Mouse (Mus musculus): ENCODE measurements around the gene Kctd8. TPM values are rescaled to one million over a fixed set of nuclear protein-coding genes. Genes with fewer than 3 reads are reported as not detected.

The Kctd8 gene
- total RNA-seq, 2 experiments from 2014 or later, result 8.4 to 9.0 TPM

GRCm38 (mm10) chr5:69207713-69208112 is 133.8 kb downstream of the Kctd8 start:
- intact Hi-C loops (cut with DNase I), result no loop called here
- DNase-seq (ENCODE audit: low spot score in 2 of 2), result no peak

DNA sequence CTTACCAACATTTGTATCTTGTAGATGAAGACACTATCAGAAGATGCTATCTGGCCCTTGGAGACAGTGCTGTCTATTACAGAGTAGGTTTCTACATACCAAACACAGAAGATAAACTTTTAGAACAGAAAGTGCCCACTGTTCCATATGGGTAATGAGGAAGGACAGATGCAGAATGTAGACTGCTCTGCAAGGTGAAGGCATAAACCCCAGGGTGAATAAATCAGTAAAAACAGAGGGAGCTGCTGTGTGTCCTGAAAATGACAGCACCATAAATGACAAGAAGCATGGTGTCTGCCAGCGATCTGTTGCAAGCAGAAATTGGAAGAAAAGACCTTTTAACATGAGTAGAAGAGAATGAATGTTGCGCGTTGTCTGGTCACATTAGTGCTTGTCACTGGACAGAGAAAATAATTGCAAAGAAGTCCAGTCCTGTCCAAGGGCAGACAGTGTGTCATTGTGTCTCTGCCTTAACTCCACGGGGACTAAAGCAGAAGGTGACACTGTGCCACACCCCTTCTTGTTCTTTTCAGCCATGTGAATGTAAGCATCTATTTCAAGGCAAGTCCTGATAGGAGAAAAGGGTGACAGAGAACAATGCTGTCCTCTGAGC is 181.5 kb downstream of the Kctd8 start:
- DNase-seq (ENCODE audit: low spot score in 2 of 2), result no peak
- intact Hi-C loops (cut with DNase I), result no loop called here

DNA sequence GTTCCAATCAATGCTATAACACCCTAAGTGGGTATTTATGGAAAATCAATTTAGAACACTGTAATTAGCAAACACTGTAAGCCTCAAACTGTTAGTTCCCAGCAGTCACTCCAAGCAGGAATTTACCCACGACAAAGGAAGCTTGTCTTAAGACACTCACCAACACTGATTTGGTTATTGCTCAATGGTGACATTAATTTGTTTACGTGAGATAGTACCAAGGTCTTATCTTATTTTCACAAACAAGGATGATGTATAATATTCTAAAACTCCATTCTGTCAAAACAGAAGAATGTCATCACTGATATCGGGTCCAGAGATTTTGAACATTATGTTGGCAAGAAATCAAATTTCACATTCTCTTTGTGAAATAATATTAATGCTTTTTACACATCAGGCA is 185.0 kb downstream of the Kctd8 start:
- intact Hi-C loops (cut with DNase I), result no loop called here
- no peak for DNase-seq (ENCODE audit: low spot score in 2 of 2)

DNA sequence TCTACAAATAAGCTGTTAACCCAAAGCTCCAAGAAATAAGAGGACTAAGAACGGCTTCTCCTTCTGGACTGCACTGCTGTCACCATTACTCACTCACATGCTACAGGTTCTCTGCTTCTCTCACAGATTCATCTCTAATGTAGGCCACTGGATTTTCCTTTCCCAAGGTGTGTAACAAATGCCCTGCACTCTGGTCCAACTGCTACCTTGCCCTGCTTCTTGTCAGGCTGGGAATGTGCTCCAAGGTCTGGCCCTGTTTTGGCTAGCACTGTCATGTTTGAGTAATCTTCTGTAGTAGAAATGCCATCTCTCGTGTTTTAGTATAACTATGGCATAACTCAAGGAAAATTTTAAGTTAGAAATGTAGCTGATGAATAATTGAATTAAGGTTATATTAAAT is 195.7 kb downstream of the Kctd8 start:
- no peak for DNase-seq (ENCODE audit: low spot score in 2 of 2)
- intact Hi-C loops (cut with DNase I), result no loop called here

DNA sequence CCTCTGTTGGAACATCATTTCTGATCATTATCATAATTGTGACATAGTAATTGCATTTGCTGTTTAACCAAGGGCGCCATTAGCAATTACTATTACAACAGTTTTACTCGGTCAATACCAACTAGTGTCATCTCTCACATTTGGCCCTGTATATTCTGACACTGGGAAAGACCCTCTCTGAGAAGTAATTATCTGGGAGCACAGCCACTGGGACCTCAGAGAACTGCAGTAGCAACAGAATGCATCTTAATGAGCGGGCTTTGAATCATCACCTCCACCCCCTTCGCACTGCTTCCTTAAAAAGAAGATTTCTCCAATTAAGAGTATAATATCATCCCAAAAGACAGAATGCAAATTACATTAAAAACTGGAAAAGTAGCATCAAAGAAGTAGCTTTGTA is 200.4 kb downstream of the Kctd8 start:
- intact Hi-C loops (cut with DNase I), result no loop called here
- no peak for DNase-seq (ENCODE audit: low spot score in 2 of 2)

DNA sequence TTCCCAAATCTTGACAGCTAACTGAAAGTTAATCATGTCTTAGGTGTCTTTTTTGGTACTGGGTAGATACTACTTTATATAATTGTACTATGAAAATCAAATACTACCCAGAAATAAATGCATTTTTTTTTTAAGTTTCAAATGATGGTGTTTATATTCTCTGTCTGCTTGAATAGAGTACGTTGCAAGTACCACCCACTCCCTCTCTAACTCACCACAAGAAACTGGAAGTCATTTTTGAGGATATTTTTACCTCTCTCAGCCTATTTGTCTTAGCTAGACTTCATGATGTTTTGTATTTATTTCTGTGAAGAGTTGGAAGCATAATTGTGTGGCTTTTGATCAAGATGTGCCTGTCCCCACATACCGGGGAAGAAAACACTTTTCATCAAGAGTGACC is 232.8 kb downstream of the Kctd8 start:
- intact Hi-C loops (cut with DNase I), result no loop called here
- DNase-seq (ENCODE audit: low spot score in 2 of 2), result no peak

GRCm38 (mm10) chr5:69088912-69089311 is 252.6 kb downstream of the Kctd8 start:
- no peak for DNase-seq (ENCODE audit: low spot score in 2 of 2)
- intact Hi-C loops (cut with DNase I), result no loop called here

Small RNA genes lying within 50 kb of the gene (microRNA-seq; reads per million reads assigned to microRNA genes)
- gene Gm24368, result not detected

Other genes with a start within 250 kb of the Kctd8 start
- not detected for gene Yipf7, start 201.0 kb upstream of the Kctd8 start, total RNA-seq (2021)
- 10 to 100 TPM; 19.7 to 29.1 TPM for gene Guf1, start 215.2 kb upstream of the Kctd8 start, total RNA-seq (2021)